Mouse (Mus musculus) mature B cell (primary cell): Measurements from ENCODE around the gene Tgm2.

ENCODE experiments used
- in situ Hi-C: fragments of 300-500 bp; cut with MboI; formaldehyde crosslinking; loops from 2 replicates; pipeline ENCODE4 v1.14.3; 2019

Tgm2 gene

GRCm38 (mm10) chr2:158146223-158146622 lies at the start of gene Tgm2:
Tgm2 (minus strand) TSS chr2:158146436.
- in situ Hi-C loops = no loop called here

GRCm38 (mm10) chr2:158194945-158195640 lies 48.9 kb upstream of the Tgm2 start:
- in situ Hi-C loops = no loop called here

- in situ Hi-C loops = no loop called here
Observed at GRCm38 (mm10) chr2:158193611-158194336, 47.5 kb upstream of the Tgm2 start.

- in situ Hi-C loops = no loop called here
Observed at GRCm38 (mm10) chr2:158191098-158191497, 44.9 kb upstream of the Tgm2 start.

- in situ Hi-C loops = no loop called here
Observed at GRCm38 (mm10) chr2:158189451-158189850, 43.2 kb upstream of the Tgm2 start.

GRCm38 (mm10) chr2:158186206-158186871 lies 40.1 kb upstream of the Tgm2 start:
- in situ Hi-C loops = no loop called here

- in situ Hi-C loops = no loop called here
Observed at GRCm38 (mm10) chr2:158183266-158183665, 37.0 kb upstream of the Tgm2 start.

- in situ Hi-C loops = no loop called here
Observed at GRCm38 (mm10) chr2:158181932-158182331, 35.7 kb upstream of the Tgm2 start.

GRCm38 (mm10) chr2:158180797-158181196 lies 34.6 kb upstream of the Tgm2 start:
- in situ Hi-C loops = no loop called here

GRCm38 (mm10) chr2:158179370-158180111 lies 33.3 kb upstream of the Tgm2 start:
- in situ Hi-C loops = no loop called here

GRCm38 (mm10) chr2:158178696-158179369 lies 32.6 kb upstream of the Tgm2 start:
- in situ Hi-C loops = no loop called here

- in situ Hi-C loops = no loop called here
Observed at GRCm38 (mm10) chr2:158178139-158178538, 31.9 kb upstream of the Tgm2 start.

GRCm38 (mm10) chr2:158177574-158177973 lies 31.3 kb upstream of the Tgm2 start:
- in situ Hi-C loops = no loop called here

- in situ Hi-C loops = no loop called here
Observed at GRCm38 (mm10) chr2:158176763-158177162, 30.5 kb upstream of the Tgm2 start.

- in situ Hi-C loops = no loop called here
Observed at GRCm38 (mm10) chr2:158175433-158175832, 29.2 kb upstream of the Tgm2 start.

- in situ Hi-C loops = no loop called here
Observed at GRCm38 (mm10) chr2:158174958-158175357, 28.7 kb upstream of the Tgm2 start.

- in situ Hi-C loops = no loop called here
Observed at GRCm38 (mm10) chr2:158174438-158174837, 28.2 kb upstream of the Tgm2 start.

GRCm38 (mm10) chr2:158170394-158170793 lies 24.2 kb upstream of the Tgm2 start:
- in situ Hi-C loops = no loop called here

GRCm38 (mm10) chr2:158169771-158170170 lies 23.5 kb upstream of the Tgm2 start:
- in situ Hi-C loops = no loop called here

GRCm38 (mm10) chr2:158169351-158169750 lies 23.1 kb upstream of the Tgm2 start:
- in situ Hi-C loops = no loop called here

GRCm38 (mm10) chr2:158168741-158169211 lies 22.5 kb upstream of the Tgm2 start:
- in situ Hi-C loops = no loop called here
